Mouse (Mus musculus): ENCODE measurements around the gene Trrap. TPM values are rescaled to one million over a fixed set of nuclear protein-coding genes. Genes with fewer than 3 reads are reported as not detected.

The Trrap gene
- total RNA-seq, 2 experiments from 2014 or later: 156 TPM

GRCm38 (mm10) chr5:144773231-144773630 is 5.7 kb downstream of the Trrap start:
- no peak for DNase-seq (ENCODE audit: low spot score in 2 of 2)

GRCm38 (mm10) chr5:144780654-144781053 is 13.1 kb downstream of the Trrap start:
- DNase-seq (ENCODE audit: low spot score in 2 of 2): no peak

GRCm38 (mm10) chr5:144786464-144786863 is 18.9 kb downstream of the Trrap start:
- DNase-seq (ENCODE audit: low spot score in 2 of 2): peak; percentile 47 to 64

- DNase-seq (ENCODE audit: low spot score in 2 of 2): no peak
Observed at GRCm38 (mm10) chr5:144793374-144793773, 25.8 kb downstream of the Trrap start.

- DNase-seq (ENCODE audit: low spot score in 2 of 2): peak; percentile 13 to 59
Observed at GRCm38 (mm10) chr5:144794687-144795086, 27.2 kb downstream of the Trrap start.

GRCm38 (mm10) chr5:144797116-144797515 is 29.6 kb downstream of the Trrap start:
- DNase-seq (ENCODE audit: low spot score in 2 of 2): no peak

- no peak for DNase-seq (ENCODE audit: low spot score in 2 of 2)
Observed at GRCm38 (mm10) chr5:144803066-144803465, 35.5 kb downstream of the Trrap start.

- DNase-seq (ENCODE audit: low spot score in 2 of 2): no peak
Observed at GRCm38 (mm10) chr5:144804181-144804580, 36.6 kb downstream of the Trrap start.

- no peak for DNase-seq (ENCODE audit: low spot score in 2 of 2)
Observed at GRCm38 (mm10) chr5:144806931-144807330, 39.4 kb downstream of the Trrap start.

GRCm38 (mm10) chr5:144828365-144829102 is 61.0 kb downstream of the Trrap start:
- no peak for DNase-seq (ENCODE audit: low spot score in 2 of 2)

GRCm38 (mm10) chr5:144829631-144830030 is 62.1 kb downstream of the Trrap start:
- DNase-seq (ENCODE audit: low spot score in 2 of 2): no peak

- no peak for DNase-seq (ENCODE audit: low spot score in 2 of 2)
Observed at GRCm38 (mm10) chr5:144831840-144832469, 64.4 kb downstream of the Trrap start.

GRCm38 (mm10) chr5:144836100-144836499 is 68.6 kb downstream of the Trrap start:
- peak in 1 of 2 experiments; percentile 73 for DNase-seq (ENCODE audit: low spot score in 2 of 2)

- peak in 1 of 2 experiments; percentile 50 for DNase-seq (ENCODE audit: low spot score in 2 of 2)
Observed at GRCm38 (mm10) chr5:144845352-144845751, 77.8 kb downstream of the Trrap start.

GRCm38 (mm10) chr5:144848735-144849134 is 81.2 kb downstream of the Trrap start:
- DNase-seq (ENCODE audit: low spot score in 2 of 2): no peak

- DNase-seq (ENCODE audit: low spot score in 2 of 2): no peak
Observed at GRCm38 (mm10) chr5:144849932-144850331, 82.4 kb downstream of the Trrap start.

GRCm38 (mm10) chr5:144851820-144852219 is 84.3 kb downstream of the Trrap start:
- DNase-seq (ENCODE audit: low spot score in 2 of 2): no peak

GRCm38 (mm10) chr5:144853931-144854330 is 86.4 kb downstream of the Trrap start:
- no peak for DNase-seq (ENCODE audit: low spot score in 2 of 2)

GRCm38 (mm10) chr5:144855936-144856335 is 88.4 kb downstream of the Trrap start:
- no peak for DNase-seq (ENCODE audit: low spot score in 2 of 2)

GRCm38 (mm10) chr5:144858527-144858926 is 91.0 kb downstream of the Trrap start:
- DNase-seq (ENCODE audit: low spot score in 2 of 2): no peak

GRCm38 (mm10) chr5:144859284-144859683 is 91.8 kb downstream of the Trrap start:
- no peak for DNase-seq (ENCODE audit: low spot score in 2 of 2)

- DNase-seq (ENCODE audit: low spot score in 2 of 2): no peak
Observed at GRCm38 (mm10) chr5:144860913-144861312, 93.4 kb downstream of the Trrap start.

- DNase-seq (ENCODE audit: low spot score in 2 of 2): no peak
Observed at GRCm38 (mm10) chr5:144866923-144867322, 99.4 kb downstream of the Trrap start.

Measured in layer of hippocampus, adult 18-20 months (tissue).